29 mouse cellular contexts compared by ENCODE assay signal in genomic region chr6:66856236-66856635, GRCm38 (mm10). TPM values are rescaled to one million over a fixed set of nuclear protein-coding genes. Genes with fewer than 3 reads are reported as not detected.
"Had no signal": no experiment of that assay in that cellular context is flagged by ENCODE, and none has a peak within 500 bp of the region (broad histone marks: within the 10 kb centered on the region; RNA-seq: fewer than 3 reads in every experiment).

No protein-coding gene starts in this region.

- H3K9ac ChIP-seq: limb, embryonic 13.5 days; liver, embryonic 12.5 days; liver, embryonic 15.5 days; lung, embryonic 15.5 days; midbrain, embryonic 13.5 days; neural tube, embryonic 13.5 days had no signal

- ATAC-seq: intestine, postnatal 0 days; liver, embryonic 12.5 days; midbrain, embryonic 13.5 days; midbrain, embryonic 16.5 days had no signal

- H3K27me3 ChIP-seq: limb, embryonic 13.5 days; liver, embryonic 12.5 days; liver, embryonic 15.5 days; lung, embryonic 15.5 days; megakaryocyte, embryonic 14.5 days; midbrain, embryonic 13.5 days; neural tube, embryonic 13.5 days had no signal

- DNase-seq: liver; lung, adult 18-20 months; lung, postnatal 10 days; lung, postnatal 36 days; thymus, adult 18-20 months; thymus, postnatal 36 days had no signal

- H3K4me1 ChIP-seq: limb, embryonic 10.5 days; limb, embryonic 13.5 days; liver, embryonic 12.5 days; liver, embryonic 15.5 days; lung, embryonic 15.5 days; megakaryocyte, embryonic 14.5 days; midbrain, embryonic 10.5 days; midbrain, embryonic 13.5 days; neural tube, embryonic 13.5 days had no signal

- H3K27ac ChIP-seq: limb, embryonic 10.5 days; limb, embryonic 13.5 days; liver, embryonic 12.5 days; liver, embryonic 15.5 days; lung, embryonic 15.5 days; midbrain, embryonic 10.5 days; midbrain, embryonic 13.5 days; neural tube, embryonic 13.5 days had no signal

- H3K4me2 ChIP-seq: limb, embryonic 13.5 days; liver, embryonic 12.5 days; liver, embryonic 15.5 days; lung, embryonic 15.5 days; midbrain, embryonic 13.5 days; neural tube, embryonic 13.5 days had no signal

- H3K9me3 ChIP-seq: limb, embryonic 10.5 days; limb, embryonic 13.5 days; liver, embryonic 12.5 days; liver, embryonic 15.5 days; lung, embryonic 15.5 days; megakaryocyte, embryonic 14.5 days; midbrain, embryonic 10.5 days; midbrain, embryonic 13.5 days; neural tube, embryonic 13.5 days had no signal

- H3K4me3 ChIP-seq: limb, embryonic 10.5 days; limb, embryonic 13.5 days; liver, embryonic 12.5 days; liver, embryonic 15.5 days; lung, embryonic 15.5 days; megakaryocyte, embryonic 14.5 days; midbrain, embryonic 10.5 days; midbrain, embryonic 13.5 days; myocyte; neural tube, embryonic 13.5 days had no signal

- H3K36me3 ChIP-seq: limb, embryonic 10.5 days; limb, embryonic 13.5 days; liver, embryonic 12.5 days; liver, embryonic 15.5 days; lung, embryonic 15.5 days; midbrain, embryonic 10.5 days; midbrain, embryonic 13.5 days; neural tube, embryonic 13.5 days had no signal

RNA-seq across cellular contexts. Expression of gene Vmn1r39, which starts 45.8 kb away (rescaled TPM):
- total RNA-seq: layer of hippocampus, postnatal 14 days; left cerebral cortex, adult 18-20 months; left cerebral cortex, postnatal 25 days; monocyte, adult 5-6 weeks; neutrophil, adult 5-6 weeks had no signal
- polyA plus RNA-seq: intestine, embryonic 14.5 days; intestine, postnatal 0 days; limb, embryonic 10.5 days; limb, embryonic 13.5 days; liver, embryonic 12.5 days; liver, embryonic 15.5 days; lung, embryonic 15.5 days; midbrain, embryonic 10.5 days; midbrain, embryonic 13.5 days; midbrain, embryonic 16.5 days; myocyte; neural tube, embryonic 13.5 days; small intestine, adult 2 months; spleen, adult 2 months; stomach, embryonic 16.5 days; testis, adult 2 months; urinary bladder, adult 2 months had no signal
